ENCODE assay signal across 38 mouse cellular contexts in genomic region chr6:135153719-135154118, GRCm38 (mm10). TPM values are rescaled to one million over a fixed set of nuclear protein-coding genes. Genes with fewer than 3 reads are reported as not detected.
A peak's percentile ranks its signal among the peaks of the same experiment; 100 is the strongest.
DNase-seq lines count a peak whose midpoint lies in the region; ATAC-seq and TF ChIP-seq lines count a peak whose summit lies in the region.
"Had no signal": no experiment of that assay in that cellular context is flagged by ENCODE, and none has a peak within 500 bp of the region (broad histone marks: within the 10 kb centered on the region; RNA-seq: fewer than 3 reads in every experiment).

No protein-coding gene starts in this region.

- peaks cover 15% of the 10 kb centered on the region for H3K4me1 ChIP-seq in olfactory bulb, adult 2 months (ENCODE audit: control insufficient read depth, insufficient read depth, low read length)
- no peaks in the 10 kb centered on the region for H3K4me1 ChIP-seq in hindbrain, embryonic 11.5 days (replicated peaks; ENCODE audit: control insufficient read depth, insufficient read depth, low read length)
- H3K4me1 ChIP-seq: forebrain, embryonic 12.5 days; hindbrain, embryonic 12.5 days; intestine, embryonic 15.5 days; limb, embryonic 13.5 days; midbrain, embryonic 12.5 days; neural tube, embryonic 13.5 days; stomach, embryonic 15.5 days had no signal

- no peaks in the 10 kb centered on the region for H3K36me3 ChIP-seq in hindbrain, embryonic 11.5 days (ENCODE audit: control insufficient read depth, insufficient read depth, low read length)
- H3K36me3 ChIP-seq: embryonic facial prominence, embryonic 13.5 days; forebrain, embryonic 12.5 days; heart, embryonic 15.5 days; hindbrain, embryonic 12.5 days; midbrain, embryonic 12.5 days; neural tube, embryonic 13.5 days; stomach, embryonic 15.5 days had no signal

- WGBS in olfactory bulb, adult 2 months: 36% methylated on average over 5 of the region's 5 CpGs
- 76% methylated on average over 5 of the region's 5 CpGs for WGBS in hindbrain, embryonic 11.5 days

- TF ChIP-seq CTCF in layer of hippocampus, adult 2 months (conservative IDR thresholded peaks at IDR 0.05): no peak
- TF ChIP-seq CTCF in olfactory bulb, adult 2 months (IDR thresholded peaks at IDR 0.05; ENCODE audit: insufficient read depth, low read depth, low read length): no peak

- no peak overlapping the region for H3K9ac ChIP-seq in hindbrain, embryonic 11.5 days (ENCODE audit: low read depth, low read length)
- H3K9ac ChIP-seq: embryonic facial prominence, embryonic 13.5 days; forebrain, embryonic 12.5 days; forebrain, postnatal 0 days; heart, embryonic 15.5 days; hindbrain, embryonic 12.5 days; intestine, embryonic 15.5 days; limb, embryonic 13.5 days; midbrain, embryonic 12.5 days; neural tube, embryonic 13.5 days; stomach, embryonic 15.5 days had no signal

- ATAC-seq in hindbrain, embryonic 11.5 days (ENCODE audit: low FRiP score): no peak
- ATAC-seq: forebrain, postnatal 0 days; hindbrain, postnatal 0 days; intestine, embryonic 15.5 days had no signal

- no peaks in the 10 kb centered on the region for H3K9me3 ChIP-seq in hindbrain, embryonic 11.5 days (ENCODE audit: control insufficient read depth, low read length)
- H3K9me3 ChIP-seq: embryonic facial prominence, embryonic 13.5 days; forebrain, embryonic 12.5 days; heart, embryonic 10.5 days; heart, embryonic 15.5 days; hindbrain, embryonic 12.5 days; intestine, embryonic 15.5 days; midbrain, embryonic 12.5 days; neural tube, embryonic 13.5 days; stomach, embryonic 15.5 days had no signal

- no peak overlapping the region for H3K4me3 ChIP-seq in layer of hippocampus, adult 2 months
- H3K4me3 ChIP-seq in olfactory bulb, adult 2 months (ENCODE audit: insufficient read depth, low read depth, low read length): no peak overlapping the region
- no peak overlapping the region for H3K4me3 ChIP-seq in hindbrain, embryonic 11.5 days (ENCODE audit: low read depth, low read length)
- H3K4me3 ChIP-seq: embryonic facial prominence, embryonic 13.5 days; erythroblast, embryonic 14.5 days; forebrain, embryonic 12.5 days; heart, embryonic 10.5 days; heart, embryonic 15.5 days; hindbrain, embryonic 12.5 days; intestine, embryonic 15.5 days; limb, embryonic 13.5 days; midbrain, embryonic 12.5 days; neural tube, embryonic 13.5 days; stomach, embryonic 15.5 days had no signal

- H3K27me3 ChIP-seq in hindbrain, embryonic 11.5 days (ENCODE audit: control insufficient read depth, insufficient read depth, low read length): no peaks in the 10 kb centered on the region
- H3K27me3 ChIP-seq: embryonic facial prominence, embryonic 13.5 days; hindbrain, embryonic 12.5 days; intestine, embryonic 15.5 days; neural tube, embryonic 13.5 days; stomach, embryonic 15.5 days had no signal

- H3K4me2 ChIP-seq in hindbrain, embryonic 11.5 days (replicated peaks; ENCODE audit: low read depth, low read length): no peak overlapping the region
- H3K4me2 ChIP-seq: embryonic facial prominence, embryonic 13.5 days; forebrain, embryonic 12.5 days; heart, embryonic 15.5 days; hindbrain, embryonic 12.5 days; intestine, embryonic 15.5 days; limb, embryonic 13.5 days; liver, embryonic 11.5 days; midbrain, embryonic 12.5 days; neural tube, embryonic 13.5 days; stomach, embryonic 15.5 days had no signal

- H3K27ac ChIP-seq in layer of hippocampus, adult 2 months: peak overlapping the region; percentile 40; the same call in 1 of the 2 replicates
- H3K27ac ChIP-seq in olfactory bulb, adult 2 months (ENCODE audit: insufficient read depth, low read depth, low read length): peak overlapping the region; percentile 17; the same call in 1 of the 2 replicates
- H3K27ac ChIP-seq in hindbrain, embryonic 11.5 days (ENCODE audit: low read depth, low read length): no peak overlapping the region
- H3K27ac ChIP-seq: embryonic facial prominence, embryonic 13.5 days; forebrain, embryonic 12.5 days; heart, embryonic 10.5 days; heart, embryonic 15.5 days; hindbrain, embryonic 12.5 days; hindbrain, postnatal 0 days; intestine, embryonic 15.5 days; limb, embryonic 13.5 days; midbrain, embryonic 12.5 days; neural tube, embryonic 13.5 days; stomach, embryonic 15.5 days had no signal

- TF ChIP-seq POLR2A in olfactory bulb, adult 2 months (IDR thresholded peaks at IDR 0.05; ENCODE audit: insufficient read depth, low read depth, low read length): no peak

- no peak for DNase-seq in layer of hippocampus, adult 2 months (ENCODE audit: low spot score in 2 of 2)
- no peak for DNase-seq in layer of hippocampus, adult 9-10 months (ENCODE audit: low spot score)
- peak; percentile 58 for DNase-seq in right cerebral cortex, adult 18-20 months
- no peak for DNase-seq in right cerebral cortex, postnatal 10 days (ENCODE audit: low spot score in 2 of 2)
- DNase-seq in Muller cell, postnatal 12 days (ENCODE audit: inconsistent ontology term): peak; percentile 61
- DNase-seq in hindbrain, embryonic 11.5 days (ENCODE audit: low spot score): no peak
- no peak for DNase-seq in kidney, adult 11 months
- DNase-seq: adrenal gland, adult 8-10 months; B cell, adult 2 months; cerebellum, adult 11 months; cerebellum, adult 9-11 months; forebrain, postnatal 0 days; gastrocnemius, postnatal 14 days; heart, adult 11 months; kidney, adult 8-10 months; kidney, postnatal 10 days; lung, postnatal 36 days; thymus, postnatal 36 days had no signal

RNA-seq across cellular contexts. Expression of gene Gprc5d, which starts 35.6 kb away (rescaled TPM):
- total RNA-seq in layer of hippocampus, adult 2 months (2021): not detected
- polyA plus RNA-seq in olfactory bulb, adult 2 months (2012; ENCODE audit: insufficient read depth, insufficient read length, low replicate concordance, missing spikeins): not detected in 2 replicates
- polyA plus RNA-seq in hindbrain, embryonic 11.5 days (2014; fragmentation: Nextera tagmentation; extraction: Ambion mirVana): not detected in 2 replicates
- total RNA-seq: adrenal gland, adult 8-10 months; adrenal gland, postnatal 4 days; forebrain, postnatal 0 days; gastrocnemius, postnatal 14 days; heart, postnatal 25 days; hindbrain, postnatal 0 days; layer of hippocampus, postnatal 10 days; left cerebral cortex, postnatal 14 days; megakaryocyte, adult 5-6 weeks had no signal
- polyA plus RNA-seq: embryonic facial prominence, embryonic 13.5 days; forebrain, embryonic 12.5 days; heart, embryonic 10.5 days; heart, embryonic 15.5 days; hindbrain, embryonic 12.5 days; hindbrain, postnatal 0 days; intestine, embryonic 15.5 days; limb, embryonic 13.5 days; lung, embryonic 16.5 days; neural tube, embryonic 13.5 days; stomach, embryonic 15.5 days had no signal

RNA-seq across cellular contexts. Expression of gene Fam234b, which starts 44.1 kb away (rescaled TPM):
- 100 to 1,000 TPM; 161 to 166 TPM for total RNA-seq in layer of hippocampus, adult 2 months (2021)
- 357 TPM in 1 of 2 replicates, not detected in the other for polyA plus RNA-seq in olfactory bulb, adult 2 months (2012; ENCODE audit: insufficient read depth, insufficient read length, low replicate concordance, missing spikeins)
- polyA plus RNA-seq in hindbrain, embryonic 11.5 days (2014; fragmentation: Nextera tagmentation; extraction: Ambion mirVana): 32.5 and 34.2 TPM in 2 replicates

RNA-seq across cellular contexts. Expression of gene Hebp1, which starts 44.1 kb away (rescaled TPM):
- total RNA-seq in layer of hippocampus, adult 2 months (2021): 10 to 100 TPM; 74.1 to 79.1 TPM
- not detected in 2 replicates for polyA plus RNA-seq in olfactory bulb, adult 2 months (2012; ENCODE audit: insufficient read depth, insufficient read length, low replicate concordance, missing spikeins)
- 2.6 and 4.1 TPM in 2 replicates for polyA plus RNA-seq in hindbrain, embryonic 11.5 days (2014; fragmentation: Nextera tagmentation; extraction: Ambion mirVana)

Comparison
In these comparisons a context has a peak if more than half of its experiments do, and no peak if none do; other contexts are left out.
1. DNase-seq: peak in right cerebral cortex, adult 18-20 months (single experiment) and Muller cell, postnatal 12 days (single experiment); none in layer of hippocampus, adult 2 months (0 of 2), layer of hippocampus, adult 9-10 months (single experiment), right cerebral cortex, postnatal 10 days (0 of 2), hindbrain, embryonic 11.5 days (single experiment) and kidney, adult 11 months (single experiment).